Mouse (Mus musculus): ENCODE measurements around the gene Llgl2.

Llgl2 gene

GRCm38 (mm10) chr11:115876438-115876837, 52.6 kb downstream of the Llgl2 start:
- peak; percentile 62 for DNase-seq (ENCODE audit: low read depth, low spot score)

- DNase-seq (ENCODE audit: low read depth, low spot score), result no peak
Measured at GRCm38 (mm10) chr11:115877174-115877755, 53.4 kb downstream of the Llgl2 start.

- no peak for DNase-seq (ENCODE audit: low read depth, low spot score)
Measured at GRCm38 (mm10) chr11:115878071-115878470, 54.2 kb downstream of the Llgl2 start.

GRCm38 (mm10) chr11:115881002-115881401, 57.2 kb downstream of the Llgl2 start:
- DNase-seq (ENCODE audit: low read depth, low spot score), result peak; percentile 83

GRCm38 (mm10) chr11:115883251-115883650, 59.4 kb downstream of the Llgl2 start:
- no peak for DNase-seq (ENCODE audit: low read depth, low spot score)

- peak; percentile 75 for DNase-seq (ENCODE audit: low read depth, low spot score)
Measured at GRCm38 (mm10) chr11:115884361-115884760, 60.5 kb downstream of the Llgl2 start.

- DNase-seq (ENCODE audit: low read depth, low spot score), result peak; percentile 81
Measured at GRCm38 (mm10) chr11:115885281-115885680, 61.4 kb downstream of the Llgl2 start.

GRCm38 (mm10) chr11:115886446-115886845, 62.6 kb downstream of the Llgl2 start:
- no peak for DNase-seq (ENCODE audit: low read depth, low spot score)

- no peak for DNase-seq (ENCODE audit: low read depth, low spot score)
Measured at GRCm38 (mm10) chr11:115888020-115888419, 64.2 kb downstream of the Llgl2 start.

- no peak for DNase-seq (ENCODE audit: low read depth, low spot score)
Measured at GRCm38 (mm10) chr11:115889159-115889558, 65.3 kb downstream of the Llgl2 start.

- DNase-seq (ENCODE audit: low read depth, low spot score), result no peak
Measured at GRCm38 (mm10) chr11:115892213-115892612, 68.4 kb downstream of the Llgl2 start.

- DNase-seq (ENCODE audit: low read depth, low spot score), result no peak
Measured at GRCm38 (mm10) chr11:115893071-115893470, 69.2 kb downstream of the Llgl2 start.

- DNase-seq (ENCODE audit: low read depth, low spot score), result peak; percentile 72
Measured at GRCm38 (mm10) chr11:115894755-115895520, 71.1 kb downstream of the Llgl2 start.

- DNase-seq (ENCODE audit: low read depth, low spot score), result no peak
Measured at GRCm38 (mm10) chr11:115898446-115898845, 74.6 kb downstream of the Llgl2 start.

GRCm38 (mm10) chr11:115898886-115899285, 75.0 kb downstream of the Llgl2 start:
- peak; percentile 52 for DNase-seq (ENCODE audit: low read depth, low spot score)

- DNase-seq (ENCODE audit: low read depth, low spot score), result peak; percentile 90
Measured at GRCm38 (mm10) chr11:115899486-115900266, 75.8 kb downstream of the Llgl2 start, which contains the start of gene Smim5. TSS of gene Smim5 (plus strand) at chr11:115899966.

GRCm38 (mm10) chr11:115900561-115901337, 76.9 kb downstream of the Llgl2 start:
- no peak for DNase-seq (ENCODE audit: low read depth, low spot score)

GRCm38 (mm10) chr11:115901338-115902161, 77.7 kb downstream of the Llgl2 start:
- DNase-seq (ENCODE audit: low read depth, low spot score), result no peak

GRCm38 (mm10) chr11:115902177-115902576, 78.3 kb downstream of the Llgl2 start:
- DNase-seq (ENCODE audit: low read depth, low spot score), result no peak

GRCm38 (mm10) chr11:115902831-115903230, 79.0 kb downstream of the Llgl2 start:
- DNase-seq (ENCODE audit: low read depth, low spot score), result no peak

Measured in R1 (cell line).